Mouse (Mus musculus) adipocyte (in vitro differentiated cells): Measurements from ENCODE around the gene Eif4g3.

Experiments used
- DNase-seq: peaks from one replicate; pipeline ENCODE4 v3.0.0-alpha.2; 2016; ENCODE audit warnings: low spot score

The Eif4g3 gene

GRCm38 (mm10) chr4:137990433-137990832 lies 2.4 kb upstream of the Eif4g3 start:
- DNase-seq: no peak

GRCm38 (mm10) chr4:137991240-137991639 lies 1.6 kb upstream of the Eif4g3 start:
- DNase-seq: no peak

- peak; percentile 66 for DNase-seq
Measured at GRCm38 (mm10) chr4:137993291-137993758, 503 bp downstream of the Eif4g3 start.

GRCm38 (mm10) chr4:137993821-137994561 lies 1.2 kb downstream of the Eif4g3 start:
- peak; percentile 8 for DNase-seq

- DNase-seq: no peak
Measured at GRCm38 (mm10) chr4:137994562-137995336, 1.9 kb downstream of the Eif4g3 start.

GRCm38 (mm10) chr4:137995399-137995798 lies 2.6 kb downstream of the Eif4g3 start:
- DNase-seq: peak; percentile 12

- DNase-seq: no peak
Measured at GRCm38 (mm10) chr4:137998232-137998631, 5.4 kb downstream of the Eif4g3 start.

- DNase-seq: no peak
Measured at GRCm38 (mm10) chr4:138000682-138001081, 7.9 kb downstream of the Eif4g3 start.

- no peak for DNase-seq
Measured at GRCm38 (mm10) chr4:138003909-138004610, 11.2 kb downstream of the Eif4g3 start.

GRCm38 (mm10) chr4:138005781-138006180 lies 13.0 kb downstream of the Eif4g3 start:
- DNase-seq: no peak

GRCm38 (mm10) chr4:138006951-138007613 lies 14.3 kb downstream of the Eif4g3 start:
- no peak for DNase-seq

- no peak for DNase-seq
Measured at GRCm38 (mm10) chr4:138008646-138009045, 15.8 kb downstream of the Eif4g3 start.

- no peak for DNase-seq
Measured at GRCm38 (mm10) chr4:138009786-138010502, 17.1 kb downstream of the Eif4g3 start.

GRCm38 (mm10) chr4:138013723-138014479 lies 21.1 kb downstream of the Eif4g3 start:
- no peak for DNase-seq

GRCm38 (mm10) chr4:138015966-138016365 lies 23.1 kb downstream of the Eif4g3 start:
- no peak for DNase-seq

GRCm38 (mm10) chr4:138017085-138017637 lies 24.3 kb downstream of the Eif4g3 start:
- DNase-seq: no peak

- DNase-seq: no peak
Measured at GRCm38 (mm10) chr4:138018011-138018410, 25.2 kb downstream of the Eif4g3 start.

GRCm38 (mm10) chr4:138020231-138020630 lies 27.4 kb downstream of the Eif4g3 start:
- no peak for DNase-seq

GRCm38 (mm10) chr4:138021651-138022050 lies 28.8 kb downstream of the Eif4g3 start:
- DNase-seq: no peak

- no peak for DNase-seq
Measured at GRCm38 (mm10) chr4:138022761-138023160, 29.9 kb downstream of the Eif4g3 start.
